Mouse (Mus musculus): Measurements from ENCODE around the gene Lsm7. TPM values are rescaled to one million over a fixed set of nuclear protein-coding genes. Genes with fewer than 3 reads are reported as not detected.

Lsm7 gene
- total RNA-seq, 2 experiments from 2014 or later: 19.0 to 22.3 TPM

DNA sequence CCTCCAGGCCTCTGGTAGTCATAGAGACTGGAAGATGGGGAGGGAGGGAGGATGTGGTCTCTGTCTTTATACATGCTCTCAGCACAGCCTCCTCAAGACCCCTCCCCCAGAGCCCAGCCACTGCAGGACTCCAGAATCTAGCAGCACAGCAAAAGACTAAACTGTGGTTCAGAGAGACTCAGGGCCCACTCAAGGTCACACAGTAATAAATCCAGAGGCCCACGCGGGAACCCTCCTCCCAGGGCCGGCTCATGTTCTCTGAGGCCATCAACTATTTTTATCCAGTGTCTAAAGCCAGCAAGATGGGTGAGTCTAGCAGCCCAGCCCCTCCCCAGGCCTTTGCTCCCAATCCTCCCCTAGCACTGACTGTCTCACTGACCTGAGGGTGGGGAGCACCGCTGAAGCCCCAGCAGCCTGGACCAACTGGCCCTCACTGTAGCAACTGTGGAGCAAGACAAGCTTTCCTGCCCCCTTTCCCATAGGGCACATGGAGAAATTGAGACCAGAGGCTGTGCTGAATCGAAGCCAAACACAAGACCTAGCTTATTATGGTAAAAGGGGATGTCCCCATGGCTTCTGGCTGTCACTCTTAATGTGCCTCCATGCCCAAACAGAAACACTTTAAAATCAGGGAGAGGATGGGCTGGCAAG, 42.5 kb downstream of the Lsm7 start:
- peak; percentile 64 for DNase-seq

GRCm38 (mm10) chr10:80810084-80810483, 44.9 kb downstream of the Lsm7 start:
- no peak for DNase-seq

- no peak for DNase-seq
Observed at GRCm38 (mm10) chr10:80808985-80809632, 45.9 kb downstream of the Lsm7 start.

DNA sequence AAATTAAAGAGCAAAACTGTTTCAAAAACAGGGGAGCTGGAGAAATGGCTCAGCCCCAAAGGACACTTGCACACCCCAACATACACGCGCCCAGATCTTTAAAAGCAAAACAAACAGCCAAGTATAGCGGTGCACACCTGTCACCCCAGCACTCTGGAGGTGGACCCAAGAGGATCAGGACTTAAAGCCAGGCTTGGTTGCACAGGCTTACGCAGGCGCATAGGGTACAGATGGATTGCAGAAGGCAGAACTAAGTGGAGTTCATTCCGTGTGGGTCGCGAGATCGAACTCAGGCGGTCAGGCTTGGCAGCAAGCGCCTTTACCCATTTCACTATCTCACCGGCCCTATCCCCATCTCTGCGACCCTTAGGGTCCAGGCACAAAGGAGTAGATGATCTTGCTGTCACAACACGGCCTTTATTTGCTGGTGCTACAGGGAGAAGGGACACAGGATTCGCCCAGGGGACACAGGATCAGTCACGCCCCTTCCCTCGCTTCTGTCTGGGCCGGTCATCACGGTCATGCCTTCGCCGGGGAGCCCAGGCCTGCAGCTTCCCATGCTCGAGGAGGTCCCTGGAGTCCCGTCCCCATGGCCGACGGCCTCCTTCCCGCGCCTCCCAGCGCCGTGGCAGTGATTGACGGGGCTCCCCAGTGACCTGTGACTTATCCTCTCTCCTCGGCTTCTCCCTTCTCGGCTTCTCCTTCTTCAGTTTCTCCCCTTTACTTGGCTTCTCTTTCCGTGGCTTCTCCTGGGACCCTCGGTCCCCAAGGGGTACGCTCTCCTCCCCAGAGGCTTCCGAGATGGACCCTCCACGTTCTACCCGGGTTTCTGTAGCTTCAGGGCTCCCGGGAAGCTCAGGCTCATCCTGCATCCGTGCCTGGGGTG, 46.7 kb downstream of the Lsm7 start:
- no peak for DNase-seq

- peak; percentile 81 for DNase-seq
Observed at GRCm38 (mm10) chr10:80807057-80807627, 47.9 kb downstream of the Lsm7 start.

- DNase-seq: no peak
Observed at GRCm38 (mm10) chr10:80806341-80807056, 48.5 kb downstream of the Lsm7 start.

DNA sequence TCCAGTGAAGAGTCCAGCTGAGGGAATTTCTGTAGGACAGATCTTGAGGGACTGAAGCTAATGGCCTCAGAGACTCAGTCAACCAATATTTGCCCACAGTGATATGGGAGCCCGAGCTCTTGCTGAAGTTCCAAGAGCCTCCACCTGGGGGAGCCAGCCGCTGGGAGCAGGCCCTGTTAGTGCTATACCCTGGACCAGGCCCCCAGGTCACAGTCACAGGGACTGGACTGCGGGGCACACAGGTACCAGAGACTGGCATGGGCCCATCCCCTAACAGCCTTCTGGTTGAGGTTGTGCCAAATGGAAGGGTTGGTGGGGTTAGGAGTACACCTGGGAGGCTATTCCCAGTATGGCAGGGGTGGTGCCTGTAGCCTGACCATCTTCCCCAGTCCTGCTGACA, 49.1 kb downstream of the Lsm7 start:
- DNase-seq: no peak

DNA sequence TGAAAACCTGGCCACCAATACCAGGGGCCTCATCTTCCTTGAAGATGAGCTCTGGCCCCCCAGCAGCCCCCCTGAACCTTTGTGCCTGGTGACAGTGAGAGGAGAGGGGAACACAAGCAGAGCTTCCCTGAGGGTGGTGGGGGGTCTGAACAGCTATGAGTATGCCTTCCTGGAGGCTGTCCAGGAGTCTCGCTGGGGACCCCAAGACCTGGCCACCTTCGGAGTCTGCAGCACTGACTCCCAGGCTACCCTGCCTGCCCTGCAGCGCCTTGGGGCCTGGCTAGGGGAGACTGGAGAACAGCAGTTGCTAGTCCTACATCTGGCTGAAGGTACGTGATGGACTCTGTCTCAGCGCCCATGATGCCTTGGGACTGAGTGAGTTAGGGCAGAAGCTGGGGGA, 49.7 kb downstream of the Lsm7 start:
- no peak for DNase-seq

- DNase-seq: no peak
Observed at GRCm38 (mm10) chr10:80804916-80805315, 50.1 kb downstream of the Lsm7 start, which contains the start of gene Amh. TSS of gene Amh (plus strand) at chr10:80805243.

DNA sequence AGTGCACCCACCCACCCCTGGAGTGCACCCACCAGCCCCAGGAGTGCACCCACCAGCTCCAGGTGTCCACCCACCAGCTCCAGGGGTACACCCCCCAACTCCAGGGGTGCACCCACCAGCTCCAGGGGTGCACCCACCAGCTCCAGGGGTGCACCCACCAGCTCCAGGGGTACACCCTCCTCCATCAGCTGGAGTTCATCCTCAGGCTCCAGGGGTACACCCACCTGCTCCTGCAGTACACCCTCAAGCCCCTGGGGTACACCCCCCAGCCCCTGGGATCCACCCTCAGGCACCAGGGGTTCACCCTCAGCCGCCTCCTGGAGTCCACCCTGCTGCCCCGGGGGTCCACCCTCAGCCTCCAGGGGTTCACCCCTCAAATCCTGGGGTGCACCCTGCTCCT, 50.7 kb downstream of the Lsm7 start:
- no peak for DNase-seq

DNA sequence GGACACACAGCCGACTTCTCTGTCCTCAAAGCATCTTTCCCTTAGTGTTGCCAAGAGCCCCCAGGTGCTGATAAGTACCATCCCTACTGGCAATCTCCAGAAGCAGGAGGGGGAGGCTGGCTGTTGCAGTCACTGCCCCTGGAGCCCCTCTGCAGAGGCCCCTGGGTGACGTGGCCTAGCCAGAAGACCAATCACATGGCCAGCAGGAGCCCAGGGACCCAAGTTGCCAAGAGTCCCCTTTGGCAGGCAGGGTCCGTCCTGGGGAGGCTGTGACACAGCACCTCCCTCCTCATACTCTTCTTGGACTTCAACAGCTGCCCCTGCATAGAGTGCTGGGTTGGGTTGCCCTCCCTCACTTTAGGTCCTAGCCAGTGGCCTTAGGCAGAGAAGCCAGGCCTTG, 52.0 kb downstream of the Lsm7 start:
- DNase-seq: no peak

Small RNA genes lying within 50 kb of the gene (microRNA-seq; reads per million reads assigned to microRNA genes)
- gene Mir1982 (ENCODE audit: borderline replicate concordance in 2 of 2): 1.5 to 2.1 reads per million in 2 experiments

Other genes with a start within 250 kb of the Lsm7 start
- gene Gm49322, start 249.2 kb downstream of the Lsm7 start, total RNA-seq (2021): under 1 TPM; 0.21 to 0.33 TPM
- gene Csnk1g2, start 232.4 kb downstream of the Lsm7 start, total RNA-seq (2021): 10 to 100 TPM; 85.8 to 99.9 TPM
- gene Btbd2, start 198.1 kb downstream of the Lsm7 start, total RNA-seq (2021): 10 to 100 TPM; 30.5 to 31.4 TPM
- gene Mknk2, start 177.1 kb downstream of the Lsm7 start, total RNA-seq (2021): 100 to 1,000 TPM; 243 to 270 TPM
- gene Mob3a, start 153.2 kb downstream of the Lsm7 start, total RNA-seq (2021): 1 to 10 TPM; 5.7 to 6.8 TPM
- gene Izumo4, start 153.0 kb downstream of the Lsm7 start, total RNA-seq (2021): 1 to 10 TPM; 2.4 to 3.8 TPM
- 10 to 100 TPM; 22.1 to 25.0 TPM for gene Ap3d1, start 112.9 kb downstream of the Lsm7 start, total RNA-seq (2021)
- gene Dot1l, start 100.0 kb downstream of the Lsm7 start, total RNA-seq (2021): 10 to 100 TPM; 24.6 TPM
- 10 to 100 TPM; 24.0 to 24.9 TPM for gene Sf3a2, start 57.0 kb downstream of the Lsm7 start, total RNA-seq (2021)
- 10 to 100 TPM; 22.4 to 27.3 TPM for gene Plekhj1, start 56.6 kb downstream of the Lsm7 start, total RNA-seq (2021)
- gene Amh, start 50.0 kb downstream of the Lsm7 start, total RNA-seq (2021): under 1 TPM; 0.20 to 0.21 TPM
- gene Jsrp1, start 41.7 kb downstream of the Lsm7 start, total RNA-seq (2021): 100 to 1,000 TPM; 395 to 415 TPM
- gene Oaz1, start 28.6 kb downstream of the Lsm7 start, total RNA-seq (2021): 100 to 1,000 TPM; 651 to 657 TPM
- gene Lingo3, start 11.2 kb downstream of the Lsm7 start, total RNA-seq (2021): 10 to 100 TPM; 13.3 to 15.5 TPM
- gene Sppl2b, start 66 bp upstream of the Lsm7 start, total RNA-seq (2021): 10 to 100 TPM; 21.7 to 23.6 TPM
- gene Tmprss9, start 16.6 kb upstream of the Lsm7 start, total RNA-seq (2021): not detected
- 100 to 1,000 TPM; 114 to 125 TPM for gene Timm13, start 45.8 kb upstream of the Lsm7 start, total RNA-seq (2021)
- 1 to 10 TPM; 3.7 to 5.1 TPM for gene Lmnb2, start 63.0 kb upstream of the Lsm7 start, total RNA-seq (2021)
- gene Gadd45b, start 74.9 kb upstream of the Lsm7 start, total RNA-seq (2021): 10 to 100 TPM; 12.7 to 30.0 TPM
- gene Gng7, start 159.7 kb upstream of the Lsm7 start, total RNA-seq (2021): 1 to 10 TPM in 1 of 2 experiments, under 1 TPM in 1; 0.61 to 1.1 TPM
- under 1 TPM in 1 of 2 experiments, not detected in 1; 0.51 TPM for gene Diras1, start 170.5 kb upstream of the Lsm7 start, total RNA-seq (2021)
- gene Slc39a3, start 182.2 kb upstream of the Lsm7 start, total RNA-seq (2021): 10 to 100 TPM; 13.5 to 13.9 TPM
- 10 to 100 TPM; 82.2 to 85.2 TPM for gene Sgta, start 205.0 kb upstream of the Lsm7 start, total RNA-seq (2021)
- 10 to 100 TPM; 18.5 to 22.9 TPM for gene Thop1, start 214.8 kb upstream of the Lsm7 start, total RNA-seq (2021)
- gene Creb3l3, start 243.7 kb upstream of the Lsm7 start, total RNA-seq (2021): under 1 TPM; 0.10 to 0.83 TPM

All from gastrocnemius, postnatal 25 days (tissue).